Mouse (Mus musculus): ENCODE results near the gene Dusp22. TPM values are rescaled to one million over a fixed set of nuclear protein-coding genes. Genes with fewer than 3 reads are reported as not detected.

Gene Dusp22
- 10 to 100 TPM; 21.6 to 22.3 TPM for total RNA-seq (2021)

GRCm38 (mm10) chr13:30659613-30660505 is at the start of gene Dusp22:
Dusp22 (plus strand) TSS chr13:30659999.
- DNase-seq = peak; percentile 92
- intact Hi-C loops (cut with DNase I) = loop anchor here (5.0 kb wide), 1 partner anchor 327 kb away; no protein-coding TSS in a partner anchor

GRCm38 (mm10) chr13:30612079-30612794 is 47.6 kb upstream of the Dusp22 start:
- intact Hi-C loops (cut with DNase I) = no loop called here
- DNase-seq = no peak

- DNase-seq = no peak
- intact Hi-C loops (cut with DNase I) = no loop called here
Measured at GRCm38 (mm10) chr13:30619684-30620083, 40.1 kb upstream of the Dusp22 start.

GRCm38 (mm10) chr13:30628195-30629048 is 31.4 kb upstream of the Dusp22 start:
- DNase-seq = no peak
- intact Hi-C loops (cut with DNase I) = no loop called here

GRCm38 (mm10) chr13:30629794-30630410 is 29.9 kb upstream of the Dusp22 start:
- intact Hi-C loops (cut with DNase I) = no loop called here
- no peak for DNase-seq

GRCm38 (mm10) chr13:30632998-30633397 is 26.8 kb upstream of the Dusp22 start:
- no peak for DNase-seq
- intact Hi-C loops (cut with DNase I) = no loop called here

GRCm38 (mm10) chr13:30636453-30636852 is 23.3 kb upstream of the Dusp22 start:
- intact Hi-C loops (cut with DNase I) = no loop called here

GRCm38 (mm10) chr13:30638378-30639115 is 21.3 kb upstream of the Dusp22 start:
- DNase-seq = no peak
- intact Hi-C loops (cut with DNase I) = no loop called here

More at GRCm38 (mm10) chr13:30636453-30636852, 23.3 kb upstream of the Dusp22 start:
- DNase-seq = no peak

- DNase-seq = no peak
Measured at GRCm38 (mm10) chr13:30642053-30642452, 17.7 kb upstream of the Dusp22 start.

GRCm38 (mm10) chr13:30648461-30648860 is 11.3 kb upstream of the Dusp22 start:
- intact Hi-C loops (cut with DNase I) = no loop called here
- DNase-seq = no peak

More at GRCm38 (mm10) chr13:30642053-30642452, 17.7 kb upstream of the Dusp22 start:
- intact Hi-C loops (cut with DNase I) = no loop called here

- intact Hi-C loops (cut with DNase I) = no loop called here
- DNase-seq = no peak
Measured at GRCm38 (mm10) chr13:30649197-30649596, 10.6 kb upstream of the Dusp22 start.

GRCm38 (mm10) chr13:30650684-30651083 is 9.1 kb upstream of the Dusp22 start:
- DNase-seq = no peak
- intact Hi-C loops (cut with DNase I) = no loop called here

GRCm38 (mm10) chr13:30653051-30653450 is 6.7 kb upstream of the Dusp22 start:
- DNase-seq = no peak
- intact Hi-C loops (cut with DNase I) = no loop called here

- no peak for DNase-seq
- intact Hi-C loops (cut with DNase I) = no loop called here
Measured at GRCm38 (mm10) chr13:30654463-30654862, 5.3 kb upstream of the Dusp22 start.

- intact Hi-C loops (cut with DNase I) = no loop called here
Measured at GRCm38 (mm10) chr13:30656909-30657308, 2.9 kb upstream of the Dusp22 start.

GRCm38 (mm10) chr13:30657779-30658178 is 2.0 kb upstream of the Dusp22 start:
- no peak for DNase-seq
- intact Hi-C loops (cut with DNase I) = no loop called here

More at GRCm38 (mm10) chr13:30656909-30657308, 2.9 kb upstream of the Dusp22 start:
- no peak for DNase-seq

GRCm38 (mm10) chr13:30658201-30658996 is 1.4 kb upstream of the Dusp22 start:
- intact Hi-C loops (cut with DNase I) = no loop called here
- DNase-seq = no peak

- no peak for DNase-seq
- intact Hi-C loops (cut with DNase I) = no loop called here
Measured at GRCm38 (mm10) chr13:30665261-30665660, 5.5 kb downstream of the Dusp22 start.

- intact Hi-C loops (cut with DNase I) = no loop called here
- no peak for DNase-seq
Measured at GRCm38 (mm10) chr13:30666537-30666936, 6.7 kb downstream of the Dusp22 start.

Data from heart, postnatal 10 days (tissue).